Mouse (Mus musculus): ENCODE results near the gene Vmn1r91. TPM values are rescaled to one million over a fixed set of nuclear protein-coding genes. Genes with fewer than 3 reads are reported as not detected.
"Not testable (repeated sequence)": the region's sequence is repeated elsewhere in the genome, so short reads cannot be mapped to it uniquely, and the experiment has no call there.

The Vmn1r91 gene
- polyA plus RNA-seq (2012; rRNA removed), result not detected in 2 replicates

- not testable (repeated sequence) for DNase-seq; H3K4me1 ChIP-seq (ENCODE audit: control insufficient read depth, insufficient read depth, low read length); H3K27me3 ChIP-seq (ENCODE audit: control insufficient read depth, insufficient read depth, low read length); H3K27ac ChIP-seq (ENCODE audit: insufficient read depth, low read length); H3K4me3 ChIP-seq (replicated peaks; ENCODE audit: insufficient read depth, low read depth, low read length)
- 75% methylated on average over 5 of the region's 5 CpGs for WGBS
Measured at GRCm38 (mm10) chr7:20099380-20099779, at the start of gene Vmn1r91. Gene Vmn1r91 (plus strand): TSS chr7:20099680.

- WGBS, result 62% methylated on average over 4 of the region's 4 CpGs
- H3K4me3 ChIP-seq (replicated peaks; ENCODE audit: insufficient read depth, low read depth, low read length); H3K27me3 ChIP-seq (ENCODE audit: control insufficient read depth, insufficient read depth, low read length); DNase-seq; H3K4me1 ChIP-seq (ENCODE audit: control insufficient read depth, insufficient read depth, low read length); H3K27ac ChIP-seq (ENCODE audit: insufficient read depth, low read length): not testable (repeated sequence)
Measured at GRCm38 (mm10) chr7:20064100-20064499, 35.4 kb upstream of the Vmn1r91 start.

GRCm38 (mm10) chr7:20078118-20078517 is 21.4 kb upstream of the Vmn1r91 start:
- not testable (repeated sequence) for H3K27me3 ChIP-seq (ENCODE audit: control insufficient read depth, insufficient read depth, low read length); DNase-seq; H3K4me3 ChIP-seq (replicated peaks; ENCODE audit: insufficient read depth, low read depth, low read length); H3K4me1 ChIP-seq (ENCODE audit: control insufficient read depth, insufficient read depth, low read length); H3K27ac ChIP-seq (ENCODE audit: insufficient read depth, low read length)
- 69% methylated on average over 18 of the region's 18 CpGs for WGBS

GRCm38 (mm10) chr7:20122479-20122878 is 23.0 kb downstream of the Vmn1r91 start, which contains the start of gene Gm16442:
Gene Gm16442 (minus strand): TSS chr7:20122579.
- not testable (repeated sequence) for H3K4me1 ChIP-seq (ENCODE audit: control insufficient read depth, insufficient read depth, low read length); H3K4me3 ChIP-seq (replicated peaks; ENCODE audit: insufficient read depth, low read depth, low read length); DNase-seq; H3K27me3 ChIP-seq (ENCODE audit: control insufficient read depth, insufficient read depth, low read length); H3K27ac ChIP-seq (ENCODE audit: insufficient read depth, low read length)
- no CpG with 5 or more reads among the region's 2 CpGs for WGBS

- not testable (repeated sequence) for DNase-seq; H3K4me1 ChIP-seq (ENCODE audit: control insufficient read depth, insufficient read depth, low read length); H3K4me3 ChIP-seq (replicated peaks; ENCODE audit: insufficient read depth, low read depth, low read length); H3K27ac ChIP-seq (ENCODE audit: insufficient read depth, low read length); H3K27me3 ChIP-seq (ENCODE audit: control insufficient read depth, insufficient read depth, low read length)
- no CpG with 5 or more reads among the region's 5 CpGs for whole genome bisulfite sequencing
Measured at GRCm38 (mm10) chr7:20138988-20139387, 39.5 kb downstream of the Vmn1r91 start, which contains the start of gene Vmn1r93. Gene Vmn1r93 (minus strand): TSS chr7:20139088.

Other genes with a start within 250 kb of the Vmn1r91 start
- 6.9 and 8.2 TPM in 2 replicates for gene Gm19345, start 247.7 kb upstream of the Vmn1r91 start, polyA plus RNA-seq (2012; rRNA removed)
- gene Ceacam16, start 238.4 kb upstream of the Vmn1r91 start, polyA plus RNA-seq (2012; rRNA removed), result 0.21 and 0.74 TPM in 2 replicates
- not detected in 2 replicates for gene Ceacam19, start 211.7 kb upstream of the Vmn1r91 start, polyA plus RNA-seq (2012; rRNA removed)
- 7.4 and 7.5 TPM in 2 replicates for gene Pvr, start 178.5 kb upstream of the Vmn1r91 start, polyA plus RNA-seq (2012; rRNA removed)
- not detected in 2 replicates for gene Igsf23, start 148.9 kb upstream of the Vmn1r91 start, polyA plus RNA-seq (2012; rRNA removed)
- gene Ceacam20, start 134.3 kb upstream of the Vmn1r91 start, polyA plus RNA-seq (2012; rRNA removed), result not detected in 2 replicates
- gene Nlrp9b, start 108.2 kb upstream of the Vmn1r91 start, polyA plus RNA-seq (2012; rRNA removed), result not detected in 2 replicates
- gene Gm16442, start 22.9 kb downstream of the Vmn1r91 start, polyA plus RNA-seq (2012; rRNA removed), result not detected in 2 replicates
- gene Vmn1r93, start 39.4 kb downstream of the Vmn1r91 start, polyA plus RNA-seq (2012; rRNA removed), result not detected in 2 replicates
- gene Vmn1r94, start 68.7 kb downstream of the Vmn1r91 start, polyA plus RNA-seq (2012; rRNA removed), result not detected in 2 replicates
- not detected in 2 replicates for gene Vmn1r95, start 94.0 kb downstream of the Vmn1r91 start, polyA plus RNA-seq (2012; rRNA removed)
- not detected in 2 replicates for gene Gm6164, start 105.9 kb downstream of the Vmn1r91 start, polyA plus RNA-seq (2012; rRNA removed)
- not detected in 2 replicates for gene Gm4498, start 134.1 kb downstream of the Vmn1r91 start, polyA plus RNA-seq (2012; rRNA removed)
- not detected in 2 replicates for gene Gm5890, start 163.2 kb downstream of the Vmn1r91 start, polyA plus RNA-seq (2012; rRNA removed)
- gene Gm4133, start 234.4 kb downstream of the Vmn1r91 start, polyA plus RNA-seq (2012; rRNA removed), result not detected in 2 replicates

All from cerebellum, adult 2 months (tissue).